Mouse (Mus musculus): Measurements from ENCODE around the gene Chmp6. TPM values are rescaled to one million over a fixed set of nuclear protein-coding genes. Genes with fewer than 3 reads are reported as not detected.

Gene Chmp6
- polyA plus RNA-seq, 1 experiment, result 50.2 TPM

DNA sequence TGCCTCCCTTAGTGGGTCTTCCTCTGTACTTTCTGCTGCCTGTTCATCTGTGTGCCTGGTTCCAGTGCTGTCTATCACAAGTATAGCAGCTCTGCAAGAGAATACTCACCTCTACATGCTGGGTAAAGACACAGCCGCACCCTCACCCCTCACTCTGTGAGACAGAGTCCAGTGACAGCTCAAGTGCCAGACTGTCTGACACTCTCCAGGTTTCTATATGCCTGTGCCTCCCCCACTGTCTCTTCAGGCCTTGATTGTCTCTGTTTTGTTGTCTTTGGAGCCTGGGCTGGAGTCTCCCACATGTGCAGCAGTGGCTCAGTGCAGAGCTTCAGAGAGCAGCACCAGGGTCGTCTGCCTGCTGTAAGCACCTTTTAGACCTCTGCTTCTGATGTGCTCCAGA is 29.6 kb upstream of the Chmp6 start:
- WGBS, result 82% methylated on average over 2 of the region's 2 CpGs
- TF ChIP-seq POLR2A (IDR thresholded peaks at IDR 0.05; ENCODE audit: borderline replicate concordance, extremely low read depth, low read depth, low read length), result no peak
- no peak for TF ChIP-seq CTCF (IDR thresholded peaks at IDR 0.05; ENCODE audit: insufficient read depth, low read length)
- no peak for DNase-seq
- Histone ChIP-seq H3K4me3 (replicated peaks; ENCODE audit: extremely low read depth, low read depth, low read length) (no peak overlapping the region), H3K4me1 (ENCODE audit: control insufficient read depth, insufficient read depth, low read length) (no peaks in the 10 kb centered on the region)

DNA sequence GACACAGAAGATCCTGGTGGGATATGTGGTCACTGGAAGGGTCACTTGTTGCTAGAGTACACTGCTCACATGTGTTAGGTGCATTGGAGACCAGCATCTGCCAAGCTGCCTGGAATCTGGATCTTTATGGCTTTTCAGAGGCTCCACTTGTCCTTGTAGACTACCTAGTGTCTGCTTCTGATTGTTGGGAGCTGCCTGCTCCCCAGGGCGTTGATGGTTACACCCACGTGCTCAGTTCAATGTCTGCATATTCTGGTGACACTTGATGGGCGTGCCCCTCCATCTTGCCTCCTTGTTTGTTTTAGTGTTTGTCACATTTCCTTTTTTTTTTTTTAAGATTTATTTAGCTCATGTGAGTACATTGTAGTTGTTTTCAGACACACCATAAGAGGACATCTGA is 23.3 kb upstream of the Chmp6 start:
- TF ChIP-seq POLR2A (IDR thresholded peaks at IDR 0.05; ENCODE audit: borderline replicate concordance, extremely low read depth, low read depth, low read length) (no peak), CTCF (IDR thresholded peaks at IDR 0.05; ENCODE audit: insufficient read depth, low read length) (no peak)
- Histone ChIP-seq H3K4me3 (replicated peaks; ENCODE audit: extremely low read depth, low read depth, low read length) (no peak overlapping the region), H3K4me1 (ENCODE audit: control insufficient read depth, insufficient read depth, low read length) (no peaks in the 10 kb centered on the region)
- no peak for DNase-seq
- 56% methylated on average over 3 of the region's 3 CpGs for WGBS

DNA sequence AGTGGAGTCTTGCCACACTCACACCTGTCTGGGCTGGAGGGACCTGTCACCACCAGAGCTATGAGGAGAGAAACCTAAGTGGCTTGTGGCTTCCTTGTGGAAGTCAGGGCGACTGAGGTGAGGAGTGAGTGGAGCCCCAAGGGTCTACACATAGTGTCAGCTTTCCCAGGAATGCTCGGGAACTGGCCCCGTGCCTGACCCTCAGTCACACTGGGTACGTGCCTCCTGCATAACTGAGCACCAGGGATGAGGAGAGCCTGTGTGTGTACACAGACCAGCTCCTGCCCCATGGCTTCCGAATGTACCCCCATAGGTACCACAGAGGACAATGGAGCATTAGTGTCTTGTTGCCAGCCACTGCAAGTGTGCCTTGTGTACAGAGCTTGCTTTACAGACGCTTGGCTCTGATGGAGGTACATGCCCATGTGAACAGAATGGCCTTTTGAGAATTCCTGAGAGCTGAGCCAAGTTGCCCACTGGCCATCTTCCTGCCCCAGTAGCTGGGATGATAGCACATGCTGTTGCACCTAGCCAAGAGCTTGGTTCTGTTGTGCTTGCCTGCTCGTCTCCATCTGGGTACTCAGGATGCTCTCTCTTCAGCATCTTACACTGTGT is 21.5 kb upstream of the Chmp6 start:
- no peak overlapping the region for H3K4me3 ChIP-seq (replicated peaks; ENCODE audit: extremely low read depth, low read depth, low read length)
- 89% methylated on average over 7 of the region's 7 CpGs for WGBS
- DNase-seq, result no peak
- no peaks in the 10 kb centered on the region for H3K4me1 ChIP-seq (ENCODE audit: control insufficient read depth, insufficient read depth, low read length)
- no peak for TF ChIP-seq POLR2A (IDR thresholded peaks at IDR 0.05; ENCODE audit: borderline replicate concordance, extremely low read depth, low read depth, low read length)
- TF ChIP-seq CTCF (IDR thresholded peaks at IDR 0.05; ENCODE audit: insufficient read depth, low read length), result no peak

DNA sequence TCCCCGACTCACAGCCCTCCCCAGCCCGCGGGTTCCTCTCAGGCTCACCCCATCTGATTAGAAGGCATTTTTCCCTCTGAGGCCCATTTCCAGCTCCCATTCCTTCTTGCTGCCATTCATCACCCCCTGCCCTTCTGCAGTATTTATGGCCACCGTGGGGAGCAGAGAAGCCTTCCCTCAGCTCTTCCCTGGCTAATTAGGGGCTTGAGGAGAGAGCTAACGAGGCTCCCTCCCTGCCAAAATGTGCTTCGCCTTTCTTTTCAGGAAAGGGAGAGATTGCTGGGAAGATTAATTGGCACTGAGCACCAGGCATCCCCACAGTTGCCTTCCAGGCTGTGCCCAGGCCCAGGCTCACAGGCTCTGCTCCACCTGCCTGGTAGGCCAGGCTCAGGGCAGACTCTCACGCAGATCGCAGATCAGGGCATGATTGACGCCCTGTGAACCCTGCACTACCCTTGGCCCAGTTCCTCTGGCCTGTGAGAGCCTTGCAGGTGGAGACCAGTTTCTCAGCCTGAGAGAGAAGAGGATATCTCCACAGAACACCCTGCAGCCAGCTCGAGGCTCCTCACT is 19.5 kb upstream of the Chmp6 start:
- WGBS, result 89% methylated on average over 10 of the region's 10 CpGs
- TF ChIP-seq CTCF (IDR thresholded peaks at IDR 0.05; ENCODE audit: insufficient read depth, low read length) (no peak), POLR2A (IDR thresholded peaks at IDR 0.05; ENCODE audit: borderline replicate concordance, extremely low read depth, low read depth, low read length) (no peak)
- DNase-seq, result no peak
- Histone ChIP-seq H3K4me3 (replicated peaks; ENCODE audit: extremely low read depth, low read depth, low read length) (no peak overlapping the region), H3K4me1 (ENCODE audit: control insufficient read depth, insufficient read depth, low read length) (peaks cover 6% of the 10 kb centered on the region)

DNA sequence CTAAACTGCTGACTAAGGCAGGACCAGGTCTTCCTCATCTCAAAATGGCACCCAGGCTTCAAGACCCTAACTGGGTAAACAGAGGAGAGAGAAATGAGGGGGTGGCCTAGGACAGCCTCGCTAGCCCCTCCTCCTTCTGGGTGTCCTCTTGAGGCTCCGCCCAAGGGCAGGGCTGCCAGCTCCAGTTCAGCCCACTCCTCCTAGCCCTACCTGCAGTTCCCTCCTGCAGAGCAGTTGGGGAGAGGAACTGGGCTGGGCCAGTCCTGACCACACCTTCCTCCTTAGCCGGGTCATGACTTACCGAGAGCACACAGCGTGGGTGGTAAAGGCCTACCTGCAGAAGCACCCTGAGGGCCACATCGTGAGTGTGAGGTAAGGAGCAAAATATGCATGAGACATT is 18.6 kb upstream of the Chmp6 start:
- no peak for DNase-seq
- WGBS, result 57% methylated on average over 6 of the region's 6 CpGs
- Histone ChIP-seq H3K4me1 (ENCODE audit: control insufficient read depth, insufficient read depth, low read length) (peaks cover 6% of the 10 kb centered on the region), H3K4me3 (replicated peaks; ENCODE audit: extremely low read depth, low read depth, low read length) (no peak overlapping the region)
- TF ChIP-seq CTCF (IDR thresholded peaks at IDR 0.05; ENCODE audit: insufficient read depth, low read length) (no peak), POLR2A (IDR thresholded peaks at IDR 0.05; ENCODE audit: borderline replicate concordance, extremely low read depth, low read depth, low read length) (no peak)

DNA sequence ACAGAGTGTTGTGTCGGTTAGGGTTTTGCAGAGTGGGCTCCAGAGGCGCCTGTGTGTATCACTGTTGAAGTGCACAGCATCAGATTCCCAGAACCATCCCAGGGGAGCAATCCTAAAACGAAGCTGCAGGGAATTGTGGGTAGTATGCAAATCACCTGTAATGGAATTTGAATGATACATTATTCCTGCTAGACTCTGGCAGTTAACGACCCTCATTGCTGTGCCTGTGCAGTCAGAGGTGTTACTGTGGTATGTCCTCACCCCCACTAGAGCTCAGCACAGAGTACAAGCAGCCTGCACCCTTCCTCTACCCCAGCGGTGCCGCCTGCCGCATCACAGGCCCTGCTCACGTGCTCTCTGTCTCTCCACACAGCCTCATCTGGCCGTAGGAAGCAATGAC is 16.2 kb upstream of the Chmp6 start:
- no peak overlapping the region for H3K4me3 ChIP-seq (replicated peaks; ENCODE audit: extremely low read depth, low read depth, low read length)
- no peak for DNase-seq
- WGBS, result 77% methylated on average over 9 of the region's 9 CpGs
- no peak for TF ChIP-seq CTCF (IDR thresholded peaks at IDR 0.05; ENCODE audit: insufficient read depth, low read length)
- no peak for TF ChIP-seq POLR2A (IDR thresholded peaks at IDR 0.05; ENCODE audit: borderline replicate concordance, extremely low read depth, low read depth, low read length)
- H3K4me1 ChIP-seq (ENCODE audit: control insufficient read depth, insufficient read depth, low read length), result peaks cover 6% of the 10 kb centered on the region

DNA sequence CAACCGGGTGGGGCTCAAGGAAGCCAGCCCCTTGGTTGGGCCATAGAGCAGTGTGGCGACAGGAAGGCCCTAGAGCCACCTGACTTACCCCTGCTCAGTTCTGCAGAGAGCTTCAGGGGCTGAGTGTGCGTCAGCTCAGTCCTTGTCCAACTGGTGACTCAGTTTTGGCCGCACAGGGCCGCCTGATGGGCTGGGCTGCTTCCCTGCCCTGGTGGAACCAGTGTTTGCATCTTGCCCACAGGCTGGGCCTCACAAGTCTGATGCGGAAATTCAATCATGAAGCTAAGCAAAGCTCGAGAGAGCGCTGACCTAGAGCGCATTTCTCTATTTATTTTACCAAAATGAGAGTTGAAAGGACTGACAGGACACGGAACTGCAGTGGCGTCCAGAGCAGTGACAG is 14.3 kb upstream of the Chmp6 start:
- H3K4me3 ChIP-seq (replicated peaks; ENCODE audit: extremely low read depth, low read depth, low read length), result no peak overlapping the region
- DNase-seq, result no peak
- no peak for TF ChIP-seq POLR2A (IDR thresholded peaks at IDR 0.05; ENCODE audit: borderline replicate concordance, extremely low read depth, low read depth, low read length)
- no peak for TF ChIP-seq CTCF (IDR thresholded peaks at IDR 0.05; ENCODE audit: insufficient read depth, low read length)
- 58% methylated on average over 11 of the region's 11 CpGs for WGBS
- H3K4me1 ChIP-seq (ENCODE audit: control insufficient read depth, insufficient read depth, low read length), result peaks cover 6% of the 10 kb centered on the region

DNA sequence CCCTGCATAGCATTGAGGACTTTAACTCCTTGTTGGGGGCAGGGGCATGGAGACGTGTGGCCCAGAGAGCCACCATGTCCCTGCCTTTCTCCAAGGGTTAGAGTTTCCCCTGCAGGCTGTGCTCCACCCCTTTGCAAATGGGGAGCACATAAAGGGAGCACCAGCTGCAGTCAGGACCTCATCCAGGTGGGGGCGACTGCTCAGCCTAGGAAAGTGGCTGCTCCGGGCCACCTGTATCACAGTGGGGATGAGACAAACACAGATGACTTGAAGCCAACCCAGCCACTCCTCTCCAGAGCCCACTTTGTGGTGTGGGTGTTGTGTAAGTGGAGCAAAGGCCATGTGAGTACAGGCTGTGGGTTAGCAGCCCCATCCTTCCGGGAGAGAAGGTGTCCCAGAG is 12.1 kb upstream of the Chmp6 start:
- WGBS, result 63% methylated on average over 4 of the region's 4 CpGs
- no peak for TF ChIP-seq POLR2A (IDR thresholded peaks at IDR 0.05; ENCODE audit: borderline replicate concordance, extremely low read depth, low read depth, low read length)
- TF ChIP-seq CTCF (IDR thresholded peaks at IDR 0.05; ENCODE audit: insufficient read depth, low read length), result no peak
- no peak for DNase-seq
- Histone ChIP-seq H3K4me3 (replicated peaks; ENCODE audit: extremely low read depth, low read depth, low read length) (no peak overlapping the region), H3K4me1 (ENCODE audit: control insufficient read depth, insufficient read depth, low read length) (peaks cover 6% of the 10 kb centered on the region)

DNA sequence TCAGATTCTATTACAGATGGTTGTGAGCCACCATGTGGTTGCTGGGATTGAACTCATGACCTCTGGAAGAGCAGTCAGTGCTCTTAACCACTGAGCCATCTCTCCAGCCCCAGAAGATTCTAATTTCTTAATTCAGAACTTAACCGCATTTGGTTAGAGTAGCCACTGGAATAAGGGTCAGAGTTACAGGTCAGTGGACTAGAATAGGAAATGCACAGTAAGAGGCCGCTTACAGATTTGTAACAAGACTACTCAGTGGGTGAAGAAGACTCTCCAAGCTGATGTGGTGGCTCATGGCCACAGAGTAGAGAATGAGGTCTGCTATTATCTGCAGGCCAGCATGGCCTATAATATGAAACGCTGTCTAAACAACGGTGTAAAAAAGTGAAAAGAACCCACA is 10.3 kb upstream of the Chmp6 start:
- 79% methylated on average over 4 of the region's 4 CpGs for WGBS
- TF ChIP-seq CTCF (IDR thresholded peaks at IDR 0.05; ENCODE audit: insufficient read depth, low read length) (no peak), POLR2A (IDR thresholded peaks at IDR 0.05; ENCODE audit: borderline replicate concordance, extremely low read depth, low read depth, low read length) (no peak)
- DNase-seq, result no peak
- Histone ChIP-seq H3K4me1 (ENCODE audit: control insufficient read depth, insufficient read depth, low read length) (peaks cover 6% of the 10 kb centered on the region), H3K4me3 (replicated peaks; ENCODE audit: extremely low read depth, low read depth, low read length) (no peak overlapping the region)

DNA sequence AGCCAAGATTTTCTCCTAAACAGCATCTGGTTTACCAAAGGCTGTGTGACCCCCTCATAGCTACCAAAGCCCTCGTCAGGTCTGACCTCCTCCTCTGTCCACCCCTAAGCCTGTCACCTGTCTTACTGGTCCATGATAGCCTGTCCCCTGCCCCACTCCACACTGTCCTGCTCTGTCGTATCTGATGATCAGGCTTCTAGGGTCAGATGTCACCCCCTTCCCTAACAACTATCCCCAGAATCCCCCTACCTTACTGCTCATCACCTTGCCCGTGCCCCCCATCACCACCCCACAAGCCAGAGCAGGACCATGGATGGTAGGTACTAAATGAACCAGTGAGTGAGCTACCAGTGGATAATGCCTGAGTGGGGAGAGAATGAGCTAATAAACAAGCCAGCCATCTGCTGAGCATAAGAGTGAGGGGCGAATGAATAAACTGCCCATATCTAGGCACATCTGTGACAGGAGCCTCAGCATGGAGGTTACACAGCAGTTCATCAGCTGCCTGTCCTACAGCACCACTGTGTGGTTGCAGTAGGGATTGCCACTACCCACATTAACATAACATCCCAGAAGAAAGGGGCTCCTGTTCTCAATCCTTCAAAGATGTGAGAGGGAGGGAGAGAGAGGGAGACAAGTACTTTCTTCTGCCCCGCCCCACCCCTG is 8.5 kb upstream of the Chmp6 start:
- peak; percentile 59 for DNase-seq

More for the DNA sequence above, 8.5 kb upstream of the Chmp6 start:
- Histone ChIP-seq H3K4me1 (ENCODE audit: control insufficient read depth, insufficient read depth, low read length) (no peaks in the 10 kb centered on the region; the same call in 1 of the 2 replicates), H3K4me3 (replicated peaks; ENCODE audit: extremely low read depth, low read depth, low read length) (no peak overlapping the region)
- 29% methylated on average over 5 of the region's 5 CpGs for WGBS
- TF ChIP-seq CTCF (IDR thresholded peaks at IDR 0.05; ENCODE audit: insufficient read depth, low read length) (peak; percentile 97), POLR2A (IDR thresholded peaks at IDR 0.05; ENCODE audit: borderline replicate concordance, extremely low read depth, low read depth, low read length) (no peak)
